Mouse (Mus musculus) gastrocnemius, postnatal 10 days (tissue): ENCODE measurements at regions not wholly inside any gene's neighbourhood (a gene's known extent, or its start where the extent isn't known, plus 50 kb on each side); places are given as distances from the start of the nearest gene placed in this dataset.

Source experiments
- DNase-seq: peaks from one replicate; pipeline ENCODE4 v3.0.0; 2021; ENCODE audit warnings: mixed read lengths

DNA sequence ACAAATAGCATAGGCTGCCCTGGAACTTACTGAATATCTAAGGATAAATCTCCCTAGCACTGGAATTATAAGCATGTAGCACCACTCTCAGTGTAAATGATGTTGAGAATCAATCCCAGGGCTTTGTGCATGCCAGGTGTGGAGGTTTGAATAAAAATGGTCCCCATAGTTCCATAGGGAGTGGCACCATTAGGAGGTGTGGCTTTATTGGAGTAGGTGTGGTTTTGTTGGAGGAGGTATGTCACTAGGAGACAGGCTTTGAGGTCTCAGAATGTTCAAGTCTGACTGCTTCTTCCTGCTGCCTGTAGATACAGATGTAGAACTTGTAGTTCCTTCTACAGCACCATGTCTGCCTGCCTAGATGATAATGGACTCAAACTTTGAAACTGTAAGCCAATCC, 217.8 kb downstream of the Rsl24d1 start:
- DNase-seq: no peak

GRCm38 (mm10) chr9:73336039-73336438, 222.8 kb downstream of the Rsl24d1 start:
- no peak for DNase-seq

DNA sequence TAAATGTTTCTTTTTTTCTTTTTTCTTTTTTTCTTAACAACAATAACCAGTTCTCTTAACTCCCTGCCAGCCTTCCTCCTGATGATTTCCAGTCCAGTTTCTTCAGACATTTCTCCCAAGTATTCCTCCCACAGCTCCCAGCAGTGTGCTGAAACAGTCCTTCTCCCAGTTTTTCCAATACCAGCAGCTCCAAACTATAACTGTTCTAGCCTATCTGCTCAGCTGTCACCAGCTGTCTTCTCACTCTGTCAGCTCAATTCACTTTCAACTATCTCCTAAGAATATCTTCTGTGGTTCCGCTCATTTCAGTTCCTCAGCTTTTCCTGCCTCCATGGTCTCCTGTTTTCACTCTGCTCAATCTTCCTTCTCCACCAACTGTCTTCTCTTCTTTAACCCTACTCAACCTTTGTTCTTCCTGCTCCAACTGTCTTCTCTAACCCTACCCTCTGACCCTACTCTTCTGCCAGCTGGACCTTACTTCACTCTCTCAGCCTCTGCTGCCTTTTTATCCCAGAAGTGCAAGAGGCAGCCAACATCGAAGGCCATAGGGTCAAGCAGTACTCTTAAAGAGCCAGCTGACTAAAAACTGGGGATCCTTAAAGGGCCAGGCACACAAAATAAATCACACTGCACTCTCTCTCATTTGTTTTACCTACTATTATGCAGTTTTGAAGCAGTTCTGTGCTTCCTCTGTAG, 224.0 kb downstream of the Rsl24d1 start:
- DNase-seq: no peak

GRCm38 (mm10) chr9:73355876-73356275, 242.7 kb downstream of the Rsl24d1 start:
- DNase-seq: no peak

- DNase-seq: no peak
Observed at GRCm38 (mm10) chr9:73358968-73359367, 245.7 kb downstream of the Rsl24d1 start.

DNA sequence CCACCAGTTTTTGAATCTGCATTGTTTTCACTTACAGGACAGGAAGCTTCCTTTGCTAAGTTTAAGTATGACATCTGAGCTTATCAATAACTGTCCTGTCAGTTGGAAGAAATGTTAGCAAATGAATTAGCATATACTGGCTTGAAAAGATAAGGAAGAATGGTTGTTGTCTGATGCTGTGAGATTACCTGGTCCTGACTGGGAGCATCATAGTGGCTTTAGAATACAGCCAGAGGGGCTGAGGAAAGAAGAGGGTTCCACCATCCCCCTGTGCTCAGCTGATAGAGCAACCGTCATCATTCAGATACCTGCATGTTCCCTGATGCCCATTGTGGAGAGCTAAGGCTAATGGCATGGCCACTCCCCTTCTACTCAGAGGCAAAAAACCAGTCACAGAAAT, 267.5 kb downstream of the Rsl24d1 start:
- DNase-seq: no peak

DNA sequence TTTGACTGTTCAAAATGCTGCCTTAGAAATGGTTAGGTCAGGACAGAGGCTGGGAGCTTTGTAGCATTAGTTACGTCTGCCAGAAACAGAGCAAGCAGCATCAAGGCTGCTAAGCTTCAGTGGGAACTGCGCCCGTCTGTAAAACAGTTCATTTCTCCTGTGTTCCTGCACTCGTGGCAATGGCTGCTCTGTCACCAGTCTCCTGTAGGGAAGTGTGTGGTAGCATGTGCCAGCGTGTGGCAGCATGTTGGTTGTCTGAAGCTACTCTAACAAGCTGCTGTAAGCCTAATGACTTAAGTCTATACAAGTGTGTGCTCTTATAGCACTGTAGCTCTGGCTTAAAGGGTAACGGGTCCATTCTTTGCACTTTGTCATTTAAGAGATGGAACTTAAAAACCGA, 278.8 kb downstream of the Rsl24d1 start:
- no peak for DNase-seq

DNA sequence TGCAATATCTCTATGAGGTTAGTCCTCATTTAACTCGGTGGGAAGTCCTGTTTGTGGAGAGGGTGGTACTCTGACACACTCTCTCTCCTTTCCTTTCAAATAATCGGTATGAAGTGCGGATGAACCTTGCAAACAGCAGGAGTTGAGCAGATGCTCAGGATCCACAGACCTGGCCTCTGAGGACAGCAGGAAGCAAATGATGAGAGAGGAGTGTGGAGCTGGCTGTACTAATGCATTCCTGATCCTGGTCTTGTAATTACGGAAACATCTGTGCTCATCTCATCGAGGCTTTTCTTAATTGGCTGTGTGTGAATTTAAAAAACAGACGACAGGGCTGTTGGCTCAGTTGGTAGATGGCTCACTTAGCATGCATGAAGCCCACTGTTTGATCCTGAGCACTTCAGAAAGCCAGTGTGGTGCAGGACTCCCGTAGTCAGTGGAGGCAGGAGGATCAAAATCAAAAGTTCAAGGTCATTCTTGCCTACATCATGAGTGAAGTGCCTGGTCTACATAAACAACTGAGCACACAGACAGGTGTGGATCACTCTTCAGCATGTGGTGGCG, 300.2 kb downstream of the Rsl24d1 start:
- DNase-seq: no peak

DNA sequence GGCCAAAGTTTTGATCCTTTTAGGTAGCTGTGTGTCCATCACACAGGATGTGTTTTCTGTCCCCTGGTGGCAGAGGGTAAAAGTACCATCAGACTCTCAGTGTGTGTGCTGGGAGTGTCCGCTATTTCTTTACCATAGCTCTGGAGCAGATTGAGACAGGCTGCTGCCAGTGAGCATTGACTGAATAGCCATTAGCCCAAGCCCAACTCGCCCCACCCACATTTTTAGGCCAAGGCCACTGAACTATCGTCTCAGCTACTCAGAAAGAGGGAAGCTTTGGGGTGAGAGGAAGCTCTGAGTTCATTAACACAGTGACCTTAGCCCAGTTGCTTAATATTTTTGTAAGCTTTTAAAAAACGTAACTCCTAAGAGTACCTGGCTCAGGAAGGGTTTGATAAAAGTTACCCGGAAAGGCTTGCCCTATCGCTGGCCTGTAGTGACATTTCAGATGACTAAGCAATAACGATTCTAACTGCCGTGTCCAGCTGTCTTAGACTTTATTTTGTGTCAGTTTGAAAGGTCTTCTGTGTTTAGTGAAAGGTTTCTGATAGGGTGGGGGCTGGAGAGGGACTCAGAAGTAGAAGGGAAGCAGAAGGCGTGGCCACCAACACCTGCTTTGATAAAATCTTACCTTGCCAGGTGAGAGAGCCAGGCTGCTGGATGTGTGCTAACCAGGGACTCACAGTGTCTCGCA, 303.0 kb downstream of the Rsl24d1 start:
- DNase-seq: no peak
